Mouse (Mus musculus): ENCODE results near the gene Gm5136.

Gene Gm5136

DNA sequence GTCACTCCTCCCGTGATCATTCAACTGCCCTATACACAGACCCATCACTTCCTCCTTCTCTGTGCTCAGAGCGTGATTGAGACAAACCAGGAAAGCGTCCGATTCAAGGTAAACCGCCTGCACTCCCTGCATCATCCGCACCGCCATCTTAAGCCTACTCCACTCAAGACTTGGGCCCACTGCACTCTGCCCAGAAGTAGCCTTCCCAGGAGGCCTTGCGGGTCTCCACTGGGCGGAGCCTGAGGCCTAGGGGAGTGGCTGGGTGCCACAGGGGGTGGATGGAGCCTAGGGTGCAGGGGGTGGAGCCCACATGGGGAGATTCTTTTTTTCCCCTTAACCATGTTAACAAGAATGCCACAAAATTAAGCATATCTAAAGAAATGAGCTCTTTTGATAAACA is at the start of gene Gm5136:
TSS of gene Gm5136 (minus strand) at position 215 of the 400 bp plus-strand sequence.
- no peak for DNase-seq (ENCODE audit: low spot score)

DNA sequence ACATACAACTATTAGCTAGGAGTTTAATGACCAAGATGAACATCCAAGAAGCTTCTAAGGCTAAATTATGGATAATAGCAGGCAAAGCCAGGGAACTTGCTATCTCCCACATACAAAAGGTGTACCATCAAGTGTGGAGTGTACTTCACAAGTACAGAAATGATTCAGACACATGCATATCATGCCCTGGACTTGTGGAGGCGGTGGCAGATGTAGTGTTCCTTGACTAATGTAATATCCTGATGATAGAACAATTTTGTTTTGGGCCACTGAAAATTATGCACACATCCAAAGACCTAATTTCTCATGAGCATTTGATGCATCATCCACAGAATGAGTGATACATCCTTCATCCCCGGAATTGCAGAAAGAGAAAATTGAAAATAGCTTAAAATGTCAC is 43.8 kb upstream of the Gm5136 start:
- DNase-seq (ENCODE audit: low spot score) = no peak

DNA sequence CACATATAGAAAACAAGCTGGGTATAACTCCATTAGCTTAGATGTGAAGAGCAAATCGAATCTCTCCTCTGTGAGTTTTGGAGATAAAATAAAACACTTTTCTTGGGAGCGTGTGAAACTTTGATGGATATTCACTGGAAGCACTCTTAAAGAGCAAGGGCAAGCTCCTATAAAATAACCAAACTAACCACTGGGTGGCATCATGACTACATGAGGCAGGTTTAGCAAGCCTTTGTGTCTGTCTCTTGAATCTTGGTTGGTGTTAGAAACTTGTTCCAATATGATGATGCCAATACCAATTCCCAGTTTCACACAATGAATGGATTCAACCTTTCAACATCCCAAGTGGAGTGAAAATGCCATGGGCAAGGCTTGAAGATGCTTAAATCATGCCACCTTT is 34.0 kb upstream of the Gm5136 start:
- DNase-seq (ENCODE audit: low spot score) = peak; percentile 73

DNA sequence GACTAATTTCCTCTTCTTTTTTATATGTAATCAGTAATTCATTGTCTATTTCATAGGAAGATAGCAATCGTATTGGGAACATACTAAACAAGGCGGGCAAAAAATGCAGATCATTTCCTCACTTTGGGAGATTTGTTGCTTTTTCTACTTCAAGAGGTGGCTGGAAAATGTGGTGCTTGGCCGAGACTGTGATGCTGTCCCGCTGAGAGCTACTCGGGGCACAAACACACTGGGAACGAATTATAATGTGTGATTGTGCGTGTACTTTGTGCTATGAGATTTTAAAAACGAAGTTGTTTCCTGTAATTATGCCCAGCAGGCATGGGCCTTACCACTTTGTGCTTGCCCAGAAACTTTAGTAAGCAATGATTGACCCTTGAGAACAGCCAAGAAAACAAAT is 29.0 kb upstream of the Gm5136 start:
- DNase-seq (ENCODE audit: low spot score) = no peak

DNA sequence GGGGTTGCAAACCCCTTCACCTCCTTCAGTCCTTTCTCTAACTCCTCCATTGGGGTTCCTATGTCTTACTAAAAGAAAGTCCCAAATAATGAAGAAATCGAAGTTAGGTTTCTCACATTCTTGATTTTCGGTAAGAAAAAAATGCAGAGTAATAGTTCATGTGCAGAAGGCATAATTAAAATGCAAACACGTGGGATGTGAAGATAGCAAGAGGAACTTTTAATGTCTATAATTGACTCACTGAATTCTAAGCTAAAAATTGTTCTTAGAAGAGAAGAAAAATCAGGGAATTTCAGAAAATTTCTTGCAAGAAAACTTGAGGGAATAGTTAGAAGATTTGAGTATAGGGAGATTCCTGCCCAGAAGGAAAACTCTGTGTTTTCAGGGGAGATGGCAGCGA is 26.4 kb upstream of the Gm5136 start:
- DNase-seq (ENCODE audit: low spot score) = no peak

DNA sequence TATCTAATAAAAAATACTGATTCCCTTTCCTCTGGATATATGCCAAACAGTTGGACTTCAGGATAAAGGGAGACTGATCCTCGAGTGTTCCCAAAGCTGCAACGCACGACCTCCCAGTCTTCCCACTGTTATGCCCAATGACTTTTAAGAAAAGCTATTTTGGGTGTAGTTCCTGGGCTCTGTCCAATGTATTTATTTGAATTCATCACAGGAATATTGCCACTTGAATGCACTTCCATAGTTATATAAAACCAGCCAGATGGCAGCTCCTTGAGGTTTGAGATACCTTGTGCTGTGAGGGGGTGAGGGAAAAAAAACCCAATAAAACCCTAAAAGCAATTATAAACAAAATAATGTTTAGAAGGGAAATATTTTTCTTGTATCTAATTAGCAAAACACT is 24.9 kb upstream of the Gm5136 start:
- no peak for DNase-seq (ENCODE audit: low spot score)

DNA sequence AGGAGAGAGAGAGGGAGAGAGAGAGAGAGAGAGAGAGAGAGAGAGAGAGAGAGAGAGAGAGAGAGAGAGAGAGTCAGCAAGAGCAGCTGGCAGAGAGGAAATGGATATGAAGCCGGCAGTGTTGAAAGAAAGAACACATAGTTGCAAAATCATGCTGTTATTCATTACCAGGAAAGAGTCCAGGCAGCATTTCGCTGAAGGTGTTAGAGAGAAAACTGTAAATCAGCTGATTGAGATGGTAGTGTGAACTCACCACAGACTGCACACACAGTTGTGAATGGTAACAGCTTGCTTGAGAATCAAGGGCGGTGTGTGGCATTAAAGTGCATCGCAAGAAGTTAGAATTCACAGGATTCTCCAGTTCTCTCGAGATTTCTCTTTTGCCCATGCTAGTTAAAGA is 10.6 kb upstream of the Gm5136 start:
- DNase-seq (ENCODE audit: low spot score) = no peak

DNA sequence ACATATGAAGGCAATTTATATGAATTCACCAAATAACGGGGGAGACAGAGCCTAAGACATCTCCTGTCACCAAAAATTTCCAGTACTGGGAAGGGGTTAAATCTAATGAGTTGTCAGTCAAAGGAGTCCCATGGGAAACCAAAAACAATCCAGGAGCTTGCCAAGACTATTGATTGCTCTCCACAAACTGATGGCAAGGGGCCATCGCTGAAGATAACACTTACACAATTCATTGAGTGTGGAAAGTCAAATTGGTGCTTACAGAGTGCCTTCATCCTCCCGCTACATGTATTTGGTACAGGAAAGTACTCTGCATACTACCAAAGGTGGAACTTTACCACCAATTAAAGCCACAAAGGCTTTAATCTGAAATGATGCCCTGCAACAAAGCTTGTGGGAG is 5.7 kb upstream of the Gm5136 start:
- no peak for DNase-seq (ENCODE audit: low spot score)

DNA sequence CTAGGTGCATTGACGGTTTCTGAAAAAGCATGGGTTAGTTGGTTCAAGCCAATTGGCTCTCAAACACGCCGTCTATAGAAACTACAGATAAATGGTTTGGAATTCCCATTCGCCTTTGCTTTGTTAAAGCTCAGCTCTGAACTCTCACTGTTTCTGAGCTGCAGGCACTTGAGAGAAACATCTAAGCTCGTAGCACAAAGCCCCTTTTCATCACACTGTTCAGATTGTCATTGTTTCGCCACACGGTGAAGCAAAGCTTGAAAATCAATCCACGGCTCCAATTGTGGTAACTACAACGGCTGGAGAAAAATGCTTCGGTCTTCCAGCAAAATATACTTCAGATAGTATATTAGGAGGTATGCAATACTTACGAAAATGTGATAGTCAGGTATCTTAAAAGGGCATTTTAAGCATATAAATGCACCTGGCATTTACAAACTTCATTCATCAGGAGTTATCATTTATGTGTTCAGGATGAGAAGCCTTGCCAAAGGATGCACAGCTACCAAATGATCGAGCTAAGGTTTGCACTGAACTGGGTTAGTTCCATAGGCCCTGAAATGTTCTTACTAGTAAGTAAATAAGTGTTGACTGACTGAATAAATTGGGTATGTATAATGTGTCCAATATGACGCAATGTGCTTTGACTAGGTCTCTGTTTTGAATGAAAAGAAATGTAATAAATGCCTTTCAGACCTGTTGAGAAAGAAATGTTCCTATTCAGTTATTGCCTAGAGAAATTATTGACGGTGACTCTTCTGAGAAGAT is 1.6 kb upstream of the Gm5136 start:
- DNase-seq (ENCODE audit: low spot score) = peak; percentile 79

DNA sequence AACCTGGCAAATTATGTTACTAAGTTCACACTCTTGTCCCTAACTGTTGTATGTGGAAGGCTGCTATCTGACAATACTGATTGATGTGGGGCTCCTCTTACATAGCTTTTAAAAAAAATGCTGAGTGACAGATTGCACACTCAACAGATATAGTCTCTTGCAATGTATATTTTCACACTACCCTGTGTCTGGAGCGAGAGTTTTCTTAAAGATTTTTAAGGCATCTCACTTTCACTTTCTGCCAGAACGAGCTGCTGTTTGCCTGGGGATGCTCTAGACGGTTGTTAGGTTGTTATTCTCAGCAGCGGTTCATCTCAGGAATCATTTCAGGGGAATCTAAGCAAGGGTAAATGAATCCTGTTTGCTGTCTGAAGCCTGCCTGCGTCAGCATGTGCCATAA is 2.9 kb downstream of the Gm5136 start:
- DNase-seq (ENCODE audit: low spot score) = no peak

DNA sequence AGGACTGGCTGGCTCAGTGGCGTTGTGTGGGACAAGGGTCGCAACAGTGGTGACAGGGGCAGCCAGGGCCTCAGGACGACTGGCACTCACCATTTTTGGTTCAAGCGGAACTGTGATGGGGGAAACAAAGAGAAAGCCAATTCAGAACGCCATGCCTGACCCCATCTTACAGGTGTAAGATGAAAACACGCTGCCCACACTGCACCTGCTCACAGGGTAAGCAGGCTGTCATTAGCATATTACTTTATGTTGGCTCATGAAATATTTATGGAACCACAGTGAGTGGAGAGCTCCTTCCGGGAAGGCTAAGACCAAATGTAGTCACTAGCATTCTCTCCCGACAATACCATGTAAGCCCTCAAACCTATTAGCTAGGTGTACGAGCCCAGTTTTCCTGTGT is 9.0 kb downstream of the Gm5136 start:
- DNase-seq (ENCODE audit: low spot score) = no peak

DNA sequence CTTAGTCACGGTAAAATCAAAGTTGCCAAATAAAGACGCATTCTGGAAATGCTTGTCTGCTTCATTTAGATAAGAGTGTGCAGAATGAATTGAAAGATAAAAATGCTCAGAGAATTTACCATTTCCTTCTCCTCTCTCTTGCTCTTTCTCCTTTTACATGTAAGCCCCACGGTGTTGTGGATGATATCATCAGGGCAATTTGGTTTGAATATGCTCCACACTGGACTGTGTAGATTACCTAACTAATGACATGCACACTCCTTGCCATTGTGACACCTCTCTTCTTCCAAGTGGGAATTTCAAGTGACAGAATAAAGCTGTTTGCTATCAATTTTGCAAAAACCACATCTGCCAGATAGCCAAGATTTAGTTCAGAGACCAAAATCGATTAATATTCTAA is 13.3 kb downstream of the Gm5136 start:
- DNase-seq (ENCODE audit: low spot score) = no peak

DNA sequence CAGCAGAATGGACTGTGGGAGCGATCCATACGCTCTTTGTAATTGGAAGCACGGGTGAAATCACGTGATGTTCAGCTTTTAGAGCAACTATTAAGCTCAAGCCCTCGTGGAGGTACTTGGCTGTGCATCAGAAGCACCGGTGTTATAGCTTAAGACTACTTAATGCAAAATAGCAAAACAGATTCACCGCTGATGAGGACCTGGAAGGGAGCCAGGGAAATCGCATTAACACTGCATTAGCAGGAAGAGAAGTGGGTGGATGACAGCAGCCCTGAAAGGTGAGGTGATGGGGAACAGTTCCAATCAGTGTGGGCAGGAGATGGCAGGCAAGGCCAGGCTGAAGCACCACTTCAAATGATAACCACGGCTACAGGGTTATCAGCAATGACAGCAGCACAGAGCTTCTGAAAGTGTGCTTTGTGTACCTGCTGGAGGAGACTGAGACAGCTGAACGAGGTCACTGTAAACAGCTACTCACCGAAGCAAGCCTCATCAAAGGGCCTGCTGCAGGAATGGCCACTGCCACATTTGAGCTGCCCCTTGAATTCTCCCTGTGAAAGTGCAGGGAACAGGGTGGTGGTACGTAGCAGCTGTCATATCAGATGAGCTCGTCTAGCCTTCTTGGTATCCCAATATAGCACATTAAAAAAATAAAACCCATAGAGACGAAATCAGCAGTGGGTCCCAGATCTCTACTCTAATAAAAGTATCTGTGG is 20.1 kb downstream of the Gm5136 start:
- DNase-seq (ENCODE audit: low spot score) = no peak

DNA sequence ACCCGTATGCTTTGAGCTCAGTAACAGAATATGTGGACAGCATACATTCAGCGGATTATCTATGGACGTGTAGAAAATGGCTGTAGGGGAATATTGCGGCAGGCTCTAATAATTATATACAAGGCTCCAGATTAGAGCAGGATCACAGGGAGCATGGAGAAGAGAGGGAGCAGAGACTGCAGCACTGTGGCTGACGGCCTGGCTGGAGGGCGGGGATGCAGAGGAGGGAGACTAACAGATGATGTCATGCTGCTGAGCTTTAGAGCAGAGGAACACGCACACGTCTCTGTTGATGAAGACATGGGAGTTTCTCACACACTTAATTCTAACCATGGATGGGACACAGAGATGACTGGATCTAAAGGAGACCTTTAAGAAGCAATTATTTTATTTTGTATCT is 22.9 kb downstream of the Gm5136 start:
- no peak for DNase-seq (ENCODE audit: low spot score)

DNA sequence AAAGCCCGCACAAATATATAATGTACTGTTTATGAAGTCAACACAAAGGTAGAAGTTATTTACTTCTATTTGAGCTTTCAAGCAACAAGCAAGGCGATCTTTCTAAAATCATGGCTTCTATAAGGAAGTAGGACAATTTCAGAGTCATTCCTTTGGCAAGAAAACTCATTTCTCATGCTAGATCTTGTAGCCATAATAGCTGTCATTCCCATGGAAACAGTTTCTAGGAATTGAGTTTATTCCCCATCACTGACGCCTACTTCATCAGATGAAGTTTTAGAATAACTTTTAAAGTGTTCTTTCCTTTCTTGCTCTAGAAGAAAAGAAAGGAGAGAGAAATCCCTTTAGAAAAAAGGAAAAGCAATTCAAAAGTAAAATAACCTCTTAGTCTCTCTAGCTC is 31.0 kb downstream of the Gm5136 start:
- no peak for DNase-seq (ENCODE audit: low spot score)

DNA sequence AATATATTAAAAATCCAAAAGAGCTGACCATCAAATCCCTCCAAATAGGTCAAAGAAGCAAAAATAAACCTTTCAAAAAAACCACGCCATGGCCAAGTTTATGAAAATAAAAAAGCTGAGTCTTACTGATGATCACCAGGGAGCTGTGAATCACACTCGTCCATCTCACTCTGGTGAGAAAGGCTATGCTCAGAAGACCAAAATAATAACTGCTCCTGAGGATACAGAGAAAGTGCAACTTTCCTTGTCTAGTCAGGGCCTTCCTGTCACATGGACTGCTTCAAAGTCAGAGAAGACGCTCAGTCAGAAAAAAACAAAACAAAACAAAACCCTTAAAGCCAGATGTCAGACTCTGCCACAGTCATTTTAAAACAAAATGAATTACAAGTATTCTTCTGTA is 39.7 kb downstream of the Gm5136 start:
- DNase-seq (ENCODE audit: low spot score) = no peak

DNA sequence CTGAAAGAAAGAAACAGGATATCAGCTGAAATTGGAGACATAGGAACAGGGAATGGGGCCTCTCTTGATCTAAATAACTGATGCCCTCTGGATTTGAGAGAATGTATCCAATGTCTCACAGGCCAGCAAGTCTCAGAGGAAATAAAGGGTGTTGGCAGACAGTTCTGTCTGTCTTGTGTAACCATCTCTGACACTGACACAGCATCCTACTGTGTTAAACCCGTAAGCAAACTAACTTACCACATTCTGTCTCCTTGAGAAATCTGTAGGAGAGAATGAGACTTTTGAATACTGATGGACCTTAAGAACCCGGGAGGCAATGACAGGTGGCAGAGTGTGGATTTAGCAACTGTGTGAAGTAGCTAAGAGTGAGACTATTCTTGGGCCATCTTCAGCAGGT is 41.7 kb downstream of the Gm5136 start:
- no peak for DNase-seq (ENCODE audit: low spot score)

DNA sequence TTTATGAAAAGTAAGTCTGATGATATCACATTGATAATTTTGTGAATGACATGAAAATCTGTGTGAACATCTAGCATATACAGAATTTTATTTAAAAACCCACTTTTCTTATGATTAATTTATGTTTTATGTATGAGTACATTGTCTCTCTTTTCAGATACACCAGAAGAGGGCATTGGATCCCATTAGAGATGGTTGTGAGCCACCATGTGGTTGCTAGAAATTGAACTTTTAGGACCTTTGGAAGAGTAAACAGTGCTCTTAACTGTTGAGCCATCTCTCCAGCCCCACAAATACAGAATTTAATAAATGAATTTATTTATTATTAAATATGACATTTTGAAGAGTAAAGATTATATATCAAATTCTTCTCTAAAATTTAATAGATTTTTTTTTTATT is 42.3 kb downstream of the Gm5136 start:
- no peak for DNase-seq (ENCODE audit: low spot score)

DNA sequence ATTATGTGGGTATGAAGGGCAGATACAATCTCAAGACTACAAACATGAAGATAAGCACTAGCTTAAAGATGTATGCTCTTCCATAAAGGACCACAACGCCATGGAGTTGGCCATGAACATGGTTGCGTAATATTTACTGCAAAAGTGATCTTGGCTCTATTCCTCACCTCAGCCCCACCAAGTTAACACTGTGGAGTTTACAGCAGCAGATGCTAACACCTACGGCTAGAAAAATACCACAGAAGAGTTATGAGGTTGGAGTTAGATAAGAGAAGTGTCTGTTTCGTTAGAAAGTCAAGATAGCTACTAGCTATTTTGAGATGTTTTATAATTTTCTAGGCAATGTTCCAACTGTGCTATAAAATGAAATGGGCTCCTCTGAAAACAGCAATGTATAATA is 43.1 kb downstream of the Gm5136 start:
- no peak for DNase-seq (ENCODE audit: low spot score)

DNA sequence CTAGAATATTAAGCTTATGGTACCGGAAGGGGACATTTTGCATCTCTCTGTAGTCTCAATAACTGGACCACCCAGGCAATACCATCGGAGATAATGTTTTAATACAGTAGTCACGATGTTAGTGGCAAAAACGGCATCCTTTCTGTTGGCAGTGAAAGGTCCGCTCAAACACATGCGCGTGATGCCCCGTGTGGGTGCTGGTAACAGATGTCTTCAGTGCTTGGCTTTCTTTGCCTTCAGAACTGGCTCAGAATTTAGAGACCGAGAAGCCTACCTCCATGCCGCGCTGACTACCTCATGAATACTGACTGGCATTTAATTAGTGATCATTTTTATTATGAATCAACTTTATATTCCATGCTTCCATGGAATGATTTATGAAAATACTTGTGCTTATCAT is 44.9 kb downstream of the Gm5136 start:
- no peak for DNase-seq (ENCODE audit: low spot score)

DNA sequence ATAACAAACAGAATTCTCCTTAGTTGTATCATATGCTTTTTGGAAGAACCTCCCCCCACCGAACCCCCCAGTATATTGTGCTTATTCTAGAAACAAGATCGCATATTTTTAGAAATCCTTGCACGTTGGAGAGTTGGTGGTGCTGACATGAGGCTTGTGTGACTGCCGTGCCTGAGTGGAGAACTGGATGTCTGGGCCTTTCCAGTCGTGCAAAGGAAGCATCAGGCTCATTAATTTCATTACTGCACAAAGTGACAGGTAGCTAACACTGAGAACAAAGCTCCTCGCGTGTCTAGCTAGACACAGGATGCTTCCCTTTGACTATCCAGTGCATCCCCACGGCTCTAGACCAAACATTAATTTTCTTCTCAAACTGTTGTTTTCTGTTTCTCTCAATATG is 47.1 kb downstream of the Gm5136 start:
- DNase-seq (ENCODE audit: low spot score) = no peak

DNA sequence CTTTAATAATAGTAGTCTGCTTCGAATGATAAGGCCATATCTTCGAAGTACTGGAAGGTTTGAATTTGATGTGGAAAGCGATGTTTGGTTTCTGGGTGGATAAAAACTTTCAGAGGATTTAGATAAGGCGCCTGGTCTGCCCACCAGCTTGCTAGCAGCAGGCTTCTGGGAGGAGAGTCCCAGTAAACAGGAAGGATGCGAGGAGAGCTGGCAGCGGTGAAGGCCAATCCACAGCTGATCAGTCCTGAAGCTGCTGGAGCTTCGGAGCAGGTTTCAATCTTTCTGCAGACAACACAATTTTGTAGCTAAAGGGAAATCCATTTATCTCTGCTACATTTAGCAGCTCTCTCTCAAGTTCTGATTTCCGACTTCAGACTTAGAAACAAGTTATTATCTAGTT is 47.9 kb downstream of the Gm5136 start:
- DNase-seq (ENCODE audit: low spot score) = no peak

DNA sequence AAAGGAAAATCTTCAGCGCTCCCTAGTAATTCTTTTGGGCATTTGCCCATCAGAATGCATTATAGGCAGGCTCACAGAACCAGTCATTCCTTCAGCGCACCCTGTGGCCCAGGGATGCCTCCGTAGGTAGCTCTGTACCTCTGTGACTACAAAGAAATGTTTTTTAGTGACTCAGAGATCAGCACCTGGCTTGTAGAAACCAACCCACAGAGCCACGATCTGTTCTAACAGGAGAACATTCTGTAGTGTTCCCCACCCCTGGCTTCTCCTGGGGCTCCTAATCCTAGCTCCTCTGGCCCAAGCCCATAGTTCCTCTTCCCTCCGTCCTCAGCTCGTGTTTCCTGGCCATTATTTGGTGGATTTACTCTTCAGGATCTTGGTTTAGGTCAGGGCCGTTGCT is 50.8 kb downstream of the Gm5136 start:
- DNase-seq (ENCODE audit: low spot score) = no peak
